Mouse (Mus musculus): ENCODE results near the gene Ebf4.

DNA sequence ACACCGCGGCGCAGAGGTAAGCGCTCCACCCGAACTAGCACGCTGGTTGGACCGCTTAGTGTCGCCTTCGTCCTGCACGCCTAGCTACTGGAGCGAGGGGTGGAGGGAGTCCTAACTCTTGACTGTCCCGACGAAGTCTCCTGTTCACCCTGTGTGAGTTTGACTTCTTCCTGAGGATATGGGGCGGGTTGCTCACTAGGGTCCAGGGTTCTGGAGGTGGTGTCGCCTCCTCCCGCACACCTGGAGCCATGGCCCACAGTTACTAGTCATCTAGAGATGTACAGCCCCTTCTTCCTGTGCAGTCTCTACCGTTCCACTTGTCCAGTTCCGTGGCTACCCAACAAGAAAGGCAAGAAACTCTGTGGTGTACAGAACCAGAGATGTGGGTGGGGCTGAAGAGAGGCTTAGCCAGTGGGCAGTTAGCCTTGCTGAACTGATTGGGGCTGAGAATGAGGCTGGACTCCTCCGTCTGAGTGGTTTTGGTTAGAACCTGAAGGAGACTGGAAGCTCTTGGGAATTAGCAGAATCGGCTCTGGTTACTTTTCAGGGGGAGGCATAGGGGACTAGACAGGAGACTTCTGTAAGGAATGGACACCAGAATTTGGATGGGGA is 1.3 kb downstream of the Ebf4 start:
- TF ChIP-seq CTCF (IDR thresholded peaks at IDR 0.05; ENCODE audit: low read depth) (no peak), EP300 (optimal IDR thresholded peaks at IDR 0.05) (no peak)

All from stomach, postnatal 0 days (tissue).